Mouse (Mus musculus) G1E (cell line): ENCODE results near the gene Dnm3.

Experiments
- CTCF ChIP-seq: IDR thresholded peaks from 2 replicates; pipeline ENCODE4 v1.5.1; 2012; ENCODE audit warnings: low read depth, low read length, inconsistent platforms, mixed read lengths
- TAL1 ChIP-seq: conservative IDR thresholded peaks from 2 replicates; pipeline ENCODE4 v1.6.1; 2012; ENCODE audit warnings: low read depth, low read length, inconsistent platforms, mixed read lengths

DNA sequence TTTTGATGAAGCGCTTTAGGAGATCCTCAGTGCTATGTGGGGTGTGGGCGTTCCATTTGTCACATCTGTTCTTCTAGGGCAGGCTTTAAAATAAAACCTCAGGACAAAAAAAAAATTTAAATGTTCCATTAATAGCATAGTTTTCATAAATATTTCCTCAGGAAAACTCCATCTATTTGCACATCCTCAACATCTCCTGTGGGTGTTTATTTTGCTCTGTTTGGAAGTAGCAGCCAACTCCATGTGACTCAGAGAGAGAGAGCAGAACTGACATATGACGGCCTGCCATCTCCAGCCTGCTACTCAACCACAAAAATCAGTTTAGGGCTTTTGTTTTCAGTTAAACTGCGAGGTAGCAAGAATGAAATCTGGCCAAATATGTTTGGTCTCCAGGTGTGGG is 28.7 kb upstream of the Dnm3 start:
- no peak for TF ChIP-seq CTCF
- TF ChIP-seq TAL1 = no peak
